Mouse (Mus musculus) intestine, embryonic 16.5 days (tissue): ENCODE results near the gene Pafah2. TPM values are rescaled to one million over a fixed set of nuclear protein-coding genes. Genes with fewer than 3 reads are reported as not detected.

Source experiments
- ATAC-seq: fragments of 200-750 bp; cut with Nextera tagmentation; 2 replicates; pipeline ENCODE4 v1.8.0; 2017; ENCODE audit warnings: moderate TSS enrichment, moderate library complexity
- H3K27ac ChIP-seq: fragments of 300-500 bp; sonication (generic); 2 replicates; pipeline ENCODE4 v1.5.1; 2014; ENCODE audit warnings: mild to moderate bottlenecking, low read length
- H3K27me3 ChIP-seq: fragments of 300-500 bp; sonication (generic); replicated peaks from 2 replicates; pipeline ENCODE4 v1.6.1; 2014; ENCODE audit warnings: low read length, control low read depth, mixed read lengths; ENCODE audit not compliant: control insufficient read depth, insufficient read depth
- H3K36me3 ChIP-seq: fragments of 300-500 bp; sonication (generic); 2 replicates; pipeline ENCODE4 v1.6.1; 2014; ENCODE audit warnings: low read length, control low read depth; ENCODE audit not compliant: control insufficient read depth, insufficient read depth
- H3K4me1 ChIP-seq: fragments of 300-500 bp; sonication (generic); 2 replicates; pipeline ENCODE4 v1.6.1; 2014; ENCODE audit warnings: low read length, control low read depth, mixed read lengths; ENCODE audit not compliant: control insufficient read depth, insufficient read depth
- H3K4me2 ChIP-seq: fragments of 300-500 bp; sonication (generic); 2 replicates; pipeline ENCODE4 v1.6.1; 2014; ENCODE audit warnings: low read depth, low read length, control low read depth
- H3K4me3 ChIP-seq: fragments of 300-500 bp; sonication (generic); 2 replicates; pipeline ENCODE4 v1.5.1; 2014; ENCODE audit warnings: mild to moderate bottlenecking, low read length
- H3K9ac ChIP-seq: fragments of 300-500 bp; sonication (generic); 2 replicates; pipeline ENCODE4 v1.6.1; 2014; ENCODE audit warnings: low read depth, low read length
- H3K9me3 ChIP-seq: fragments of 300-500 bp; sonication (generic); 2 replicates; pipeline ENCODE4 v1.6.1; 2016; ENCODE audit warnings: low read length, control low read depth; ENCODE audit not compliant: control insufficient read depth
- WGBS: fragments of 180-500 bp; shearing (Covaris S2); extraction: QIAGEN DNeasy Blood & Tissue Kit; methylation state at CpG from one replicate; pipeline ENCODE4 v1.1.7; 2014; 5-methylcytosine and 5-hydroxymethylcytosine counted together
- polyA plus RNA-seq: library from polyadenylated mRNA; unstranded; fragments of >200 nt; fragmentation: Nextera tagmentation; extraction: Ambion mirVana; gene quantifications from 2 replicates; pipeline ENCODE4 v1.2.1, GENCODE M21; 2015

Gene Pafah2
- polyA plus RNA-seq, 1 experiment from 2014 or later, result 61.6 TPM

DNA sequence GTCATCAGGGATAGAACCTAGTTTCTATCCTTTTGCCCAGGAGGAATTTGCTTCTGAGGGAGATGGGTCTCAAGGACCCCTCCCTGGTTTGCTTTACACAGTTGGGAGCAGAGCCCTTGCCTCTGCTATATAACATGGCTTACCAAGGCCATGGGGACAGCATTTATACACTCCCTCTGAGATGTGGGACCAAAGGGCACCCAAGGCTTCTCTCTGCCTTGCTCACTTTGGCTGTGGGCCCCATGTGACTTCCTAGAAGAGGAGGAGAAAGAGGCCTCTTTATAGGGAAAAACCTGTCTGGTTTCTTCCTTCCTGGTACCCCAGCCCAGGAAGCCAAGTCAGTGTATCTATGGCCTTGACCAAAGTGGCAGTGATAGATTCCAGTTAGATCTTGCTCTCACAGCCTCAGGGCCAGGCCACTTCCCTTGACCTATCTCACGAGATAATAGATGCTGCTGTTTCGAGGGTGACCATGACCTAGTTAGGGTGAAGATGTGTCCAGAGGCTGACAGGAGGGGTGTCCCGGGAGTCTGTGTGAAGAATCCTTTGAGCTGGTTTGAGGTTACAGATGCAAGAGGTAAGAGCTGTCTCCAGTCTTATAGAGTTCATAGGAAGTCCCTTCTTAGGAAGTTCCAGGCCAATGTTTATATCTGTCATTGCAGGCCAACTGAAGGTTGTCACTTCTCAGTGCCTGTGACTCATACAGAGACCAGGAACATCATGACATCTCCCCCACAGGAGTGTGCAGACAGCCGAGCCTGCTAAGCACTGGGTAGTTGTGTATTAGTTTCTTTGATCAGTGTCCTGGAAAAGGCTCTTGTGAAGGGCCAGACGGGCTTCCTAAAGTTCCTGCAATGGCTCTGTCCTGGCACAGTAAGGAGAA is 42.4 kb upstream of the Pafah2 start:
- Histone ChIP-seq H3K9ac (0 out of 2 replicates have a peak overlapping the region, but pooled peaks have one; percentile 1), H3K27ac (peak overlapping the region; percentile 90), H3K9me3 (no peaks in the 10 kb centered on the region), H3K4me2 (no peak overlapping the region), H3K27me3 (no peaks in the 10 kb centered on the region), H3K36me3 (no peaks in the 10 kb centered on the region), H3K4me3 (no peak overlapping the region), H3K4me1 (peaks cover 34% of the 10 kb centered on the region)
- WGBS, result 45% methylated on average over 5 of the region's 5 CpGs
- peak; percentile 62 for ATAC-seq

DNA sequence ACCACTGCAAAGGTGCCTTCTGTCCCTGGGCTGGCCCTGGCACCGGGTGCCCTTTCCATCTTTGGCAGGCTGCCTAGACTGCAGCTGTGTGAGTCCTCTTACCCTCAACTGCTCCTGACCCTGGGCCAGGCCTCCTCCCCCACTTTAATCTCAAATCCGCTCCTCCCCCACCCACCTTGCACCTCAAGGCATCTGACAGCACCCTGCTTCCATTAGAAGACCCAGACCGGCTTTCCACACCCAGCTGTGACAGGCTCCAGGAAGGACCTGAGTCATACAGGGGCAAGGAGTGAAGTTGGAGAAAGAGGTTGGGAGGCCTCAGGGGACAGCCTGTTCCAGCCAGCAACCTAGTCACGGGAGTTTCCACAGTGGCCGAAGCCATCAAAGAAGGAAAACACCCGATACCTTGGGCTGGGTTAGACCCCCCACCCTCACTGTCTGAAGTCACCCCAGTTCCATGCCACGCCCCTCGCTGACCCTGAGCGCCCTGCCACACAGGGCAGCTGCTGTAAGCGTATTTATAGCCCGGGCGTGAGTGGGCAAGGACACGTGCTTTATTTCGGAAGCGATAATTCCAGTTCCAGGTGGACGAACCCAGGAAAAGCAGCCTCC is 40.2 kb upstream of the Pafah2 start:
- no peaks in the 10 kb centered on the region for H3K27me3 ChIP-seq
- no peaks in the 10 kb centered on the region for H3K36me3 ChIP-seq
- WGBS, result 38% methylated on average over 16 of the region's 16 CpGs
- H3K4me3 ChIP-seq, result peak overlapping the region; percentile 43
- H3K9ac ChIP-seq, result peak overlapping the region; percentile 47
- peak overlapping the region; percentile 93 for H3K27ac ChIP-seq
- peaks cover 34% of the 10 kb centered on the region for H3K4me1 ChIP-seq
- ATAC-seq, result peak; percentile 47
- peak overlapping the region; percentile 44 for H3K4me2 ChIP-seq
- no peaks in the 10 kb centered on the region for H3K9me3 ChIP-seq

DNA sequence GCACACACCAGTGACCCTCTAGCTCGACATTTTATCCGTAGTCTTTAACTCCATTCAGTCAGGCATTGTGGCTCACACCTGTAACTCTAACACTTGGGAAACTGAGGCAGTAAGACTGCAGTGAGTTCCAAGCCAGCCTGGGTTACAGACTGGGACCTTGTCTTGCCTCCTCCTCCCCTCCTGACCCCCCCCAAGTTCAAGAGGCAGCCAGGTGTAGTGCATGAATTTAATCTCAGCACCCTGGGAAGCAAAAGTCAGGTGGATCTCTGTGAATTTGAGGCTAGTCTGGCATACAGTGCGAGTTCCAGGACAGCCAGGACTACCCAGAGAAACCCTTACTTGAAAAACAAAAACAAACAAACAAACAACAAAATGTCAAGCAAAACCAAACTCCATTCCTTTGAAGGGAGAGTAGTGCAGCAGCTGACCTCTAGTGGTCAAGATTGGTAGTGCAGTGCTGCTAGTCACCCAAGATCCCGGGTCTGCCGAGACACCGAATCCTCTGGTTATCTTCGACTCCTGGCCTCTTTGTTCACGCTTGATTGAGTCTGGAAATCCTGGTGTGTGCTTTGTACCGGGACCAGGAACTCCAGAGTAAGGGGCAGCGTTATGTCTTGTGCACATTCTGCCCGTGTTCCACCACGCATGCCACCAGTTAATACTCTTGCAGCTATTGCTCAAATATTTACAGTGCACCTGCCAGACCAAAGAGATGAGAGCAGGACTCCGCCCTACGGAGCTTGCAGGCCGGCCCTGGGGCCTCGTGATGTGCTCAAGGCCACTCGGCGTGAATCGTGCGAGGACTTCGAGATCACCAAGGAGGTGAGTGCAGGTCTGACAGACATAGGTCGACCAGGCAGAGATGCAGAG is 39.3 kb upstream of the Pafah2 start:
- Histone ChIP-seq H3K4me3 (peak overlapping the region; percentile 43), H3K4me2 (peak overlapping the region; percentile 44), H3K9me3 (no peaks in the 10 kb centered on the region), H3K36me3 (no peaks in the 10 kb centered on the region), H3K4me1 (peaks cover 28% of the 10 kb centered on the region), H3K9ac (peak overlapping the region; percentile 60), H3K27me3 (no peaks in the 10 kb centered on the region), H3K27ac (peak overlapping the region; percentile 93)
- WGBS, result 14% methylated on average over 22 of the region's 22 CpGs
- ATAC-seq, result peak; percentile 41

DNA sequence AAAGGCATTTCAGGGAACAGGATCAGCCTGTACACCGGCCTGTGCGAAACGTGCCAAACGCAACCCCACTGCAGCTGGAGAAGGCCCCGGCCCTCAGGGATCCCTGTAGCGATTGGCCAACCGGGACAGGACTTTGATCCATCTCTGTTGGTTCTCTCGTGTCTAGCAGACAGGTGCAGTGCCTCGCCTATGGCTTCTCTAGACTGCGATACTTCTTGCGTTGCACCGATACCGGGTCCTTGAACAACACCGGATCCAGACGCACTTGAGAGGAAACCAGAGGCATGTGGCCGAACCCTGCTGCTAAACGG is 38.7 kb upstream of the Pafah2 start:
- H3K27me3 ChIP-seq, result no peaks in the 10 kb centered on the region
- peak overlapping the region; percentile 43 for H3K4me3 ChIP-seq
- peaks cover 23% of the 10 kb centered on the region; the same call in 1 of the 2 replicates for H3K4me1 ChIP-seq
- peak overlapping the region; percentile 93 for H3K27ac ChIP-seq
- peak overlapping the region; percentile 60 for H3K9ac ChIP-seq
- no peaks in the 10 kb centered on the region for H3K9me3 ChIP-seq
- ATAC-seq, result peak; percentile 40
- WGBS, result 31% methylated on average over 17 of the region's 17 CpGs
- H3K4me2 ChIP-seq, result peak overlapping the region; percentile 44
- H3K36me3 ChIP-seq, result no peaks in the 10 kb centered on the region

DNA sequence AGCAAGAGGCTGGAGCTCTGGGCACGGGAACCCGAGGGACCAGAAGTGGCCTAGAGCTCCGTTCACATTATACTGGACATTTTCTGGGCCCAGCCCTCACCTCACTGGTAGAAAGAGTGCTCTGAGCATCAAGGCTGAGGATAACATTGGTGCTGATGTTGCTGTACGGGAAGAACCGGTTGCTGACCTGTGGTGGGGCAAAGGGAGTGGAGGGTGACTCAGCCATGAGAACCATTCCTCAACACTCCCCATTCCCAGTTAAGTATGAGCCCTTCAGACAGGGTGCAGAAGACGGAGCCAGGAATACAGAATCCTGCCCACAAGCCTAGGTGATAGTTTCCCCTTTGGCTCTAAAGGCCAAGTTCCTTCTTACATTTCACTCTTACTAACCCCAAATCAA is 36.5 kb upstream of the Pafah2 start:
- Histone ChIP-seq H3K27me3 (no peaks in the 10 kb centered on the region), H3K9ac (no peak overlapping the region), H3K4me1 (peaks cover 13% of the 10 kb centered on the region), H3K36me3 (no peaks in the 10 kb centered on the region), H3K9me3 (no peaks in the 10 kb centered on the region), H3K4me3 (no peak overlapping the region), H3K4me2 (no peak overlapping the region), H3K27ac (no peak overlapping the region)
- 85% methylated on average over 6 of the region's 6 CpGs for WGBS
- no peak for ATAC-seq

DNA sequence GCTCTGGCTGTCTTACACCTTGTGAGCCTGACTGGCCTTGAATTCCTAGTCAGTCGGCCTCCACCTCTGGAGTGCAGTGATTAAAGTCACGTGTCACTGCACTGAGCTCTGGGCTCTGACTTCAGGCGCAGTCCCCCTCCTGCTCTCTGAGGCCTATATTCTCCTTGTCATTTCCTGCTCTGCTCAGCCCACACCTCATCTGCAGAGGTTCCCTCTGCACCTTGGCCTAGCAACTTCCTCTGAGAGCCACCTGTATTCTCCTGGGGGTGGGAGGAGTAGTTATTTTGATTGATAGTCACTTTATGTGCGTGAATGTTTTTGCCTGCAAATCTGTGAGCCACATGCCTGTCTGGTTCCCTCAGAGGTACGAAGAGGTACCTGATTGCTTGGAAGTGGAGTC is 34.9 kb upstream of the Pafah2 start:
- Histone ChIP-seq H3K4me3 (no peak overlapping the region), H3K27me3 (no peaks in the 10 kb centered on the region), H3K4me2 (no peak overlapping the region), H3K9me3 (no peaks in the 10 kb centered on the region), H3K9ac (no peak overlapping the region), H3K4me1 (peaks cover 9% of the 10 kb centered on the region), H3K36me3 (no peaks in the 10 kb centered on the region), H3K27ac (peak overlapping the region; percentile 72)
- peak; percentile 76 for ATAC-seq
- WGBS, result 24% methylated on average over 5 of the region's 5 CpGs

DNA sequence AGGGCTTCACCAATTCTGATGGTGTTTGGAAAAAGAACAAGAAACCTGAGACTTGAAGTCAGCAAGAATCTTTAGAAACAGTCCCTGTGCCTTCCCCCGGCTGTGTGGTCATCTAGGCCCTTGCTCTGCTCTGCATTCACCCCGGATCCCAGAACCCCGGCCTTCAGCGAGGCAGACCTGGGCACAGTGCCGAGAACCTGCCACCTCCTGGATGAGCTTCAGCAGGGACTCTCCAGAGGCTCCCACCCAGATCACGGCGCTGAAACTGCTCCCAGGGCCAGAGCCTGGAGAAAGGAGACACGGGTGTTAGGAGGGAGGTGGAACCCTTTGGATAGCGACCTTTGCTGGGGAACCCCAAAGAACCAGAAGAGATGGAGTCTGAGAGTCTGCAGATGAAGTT is 34.0 kb upstream of the Pafah2 start:
- no peak for ATAC-seq
- Histone ChIP-seq H3K9me3 (no peaks in the 10 kb centered on the region), H3K4me2 (no peak overlapping the region), H3K27ac (no peak overlapping the region), H3K36me3 (no peaks in the 10 kb centered on the region), H3K9ac (no peak overlapping the region), H3K27me3 (no peaks in the 10 kb centered on the region), H3K4me1 (peaks cover 4% of the 10 kb centered on the region), H3K4me3 (no peak overlapping the region)
- 65% methylated on average over 9 of the region's 9 CpGs for WGBS

DNA sequence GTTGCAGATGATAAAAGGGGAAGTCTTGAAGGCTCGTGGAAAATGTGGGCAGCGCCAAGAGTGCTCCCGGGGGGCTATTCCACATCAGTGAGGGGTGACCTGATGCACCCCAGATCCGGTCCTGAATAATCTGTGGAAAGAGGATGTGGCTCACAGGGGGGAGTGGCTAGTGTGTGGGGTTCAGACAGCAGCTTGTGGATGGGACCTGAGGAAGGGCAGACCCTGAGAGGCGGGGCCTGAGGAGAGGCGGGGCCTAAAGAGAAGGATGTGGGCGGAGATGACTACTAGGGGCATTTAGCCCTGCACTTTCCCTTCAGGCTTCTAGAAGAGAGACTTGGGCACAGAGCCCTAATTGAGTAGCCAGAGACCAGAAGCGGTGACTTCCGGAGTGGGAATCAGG is 33.5 kb upstream of the Pafah2 start:
- H3K36me3 ChIP-seq, result no peaks in the 10 kb centered on the region
- WGBS, result 27% methylated on average over 9 of the region's 9 CpGs
- 0 out of 2 replicates have a peak overlapping the region, but pooled peaks have one; percentile 16 for H3K9ac ChIP-seq
- H3K4me3 ChIP-seq, result no peak overlapping the region
- H3K9me3 ChIP-seq, result no peaks in the 10 kb centered on the region
- 0 out of 2 replicates have a peak overlapping the region, but pooled peaks have one; percentile 1 for H3K4me2 ChIP-seq
- H3K27ac ChIP-seq, result no peak overlapping the region
- ATAC-seq, result no peak
- no peaks in the 10 kb centered on the region for H3K27me3 ChIP-seq
- peaks cover 4% of the 10 kb centered on the region for H3K4me1 ChIP-seq

DNA sequence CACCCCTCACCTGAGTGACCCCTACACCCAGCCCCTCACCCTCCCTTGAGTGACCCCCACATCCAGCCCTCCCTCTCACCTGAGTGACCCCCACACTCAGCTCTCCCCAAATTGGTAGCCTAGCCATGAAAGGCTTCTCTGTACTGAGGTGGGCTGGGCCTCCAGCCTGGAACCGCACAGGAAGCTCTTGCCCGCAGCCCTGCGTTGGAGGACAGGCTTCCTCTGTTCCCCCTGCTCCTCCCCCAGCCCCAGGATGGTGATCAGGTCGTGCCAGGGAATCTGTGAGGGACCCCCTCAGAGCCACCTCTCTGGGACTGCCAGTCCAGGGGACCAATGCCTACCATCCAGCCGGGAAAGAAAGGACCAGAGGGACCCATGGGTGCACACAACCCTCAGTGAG is 30.8 kb upstream of the Pafah2 start:
- Histone ChIP-seq H3K36me3 (no peaks in the 10 kb centered on the region), H3K4me3 (no peak overlapping the region), H3K4me1 (peaks cover 4% of the 10 kb centered on the region), H3K4me2 (no peak overlapping the region), H3K27ac (no peak overlapping the region), H3K9ac (no peak overlapping the region), H3K27me3 (peaks cover 5% of the 10 kb centered on the region; the same call in 1 of the 2 replicates), H3K9me3 (no peaks in the 10 kb centered on the region)
- no peak for ATAC-seq
- WGBS, result 45% methylated on average over 5 of the region's 5 CpGs
